Mouse (Mus musculus) CD8-positive naive resting alpha-beta T cell, adult 57 days (primary cell): ENCODE measurements around the gene Bcr. TPM values are rescaled to one million over a fixed set of nuclear protein-coding genes. Genes with fewer than 3 reads are reported as not detected.

ENCODE experiments used
- total RNA-seq: library from RNA; stranded (reverse); gene quantifications from one replicate; pipeline ENCODE4 v1.2.4, GENCODE M21; 2023

Bcr gene
- 20.5 TPM for total RNA-seq

DNA sequence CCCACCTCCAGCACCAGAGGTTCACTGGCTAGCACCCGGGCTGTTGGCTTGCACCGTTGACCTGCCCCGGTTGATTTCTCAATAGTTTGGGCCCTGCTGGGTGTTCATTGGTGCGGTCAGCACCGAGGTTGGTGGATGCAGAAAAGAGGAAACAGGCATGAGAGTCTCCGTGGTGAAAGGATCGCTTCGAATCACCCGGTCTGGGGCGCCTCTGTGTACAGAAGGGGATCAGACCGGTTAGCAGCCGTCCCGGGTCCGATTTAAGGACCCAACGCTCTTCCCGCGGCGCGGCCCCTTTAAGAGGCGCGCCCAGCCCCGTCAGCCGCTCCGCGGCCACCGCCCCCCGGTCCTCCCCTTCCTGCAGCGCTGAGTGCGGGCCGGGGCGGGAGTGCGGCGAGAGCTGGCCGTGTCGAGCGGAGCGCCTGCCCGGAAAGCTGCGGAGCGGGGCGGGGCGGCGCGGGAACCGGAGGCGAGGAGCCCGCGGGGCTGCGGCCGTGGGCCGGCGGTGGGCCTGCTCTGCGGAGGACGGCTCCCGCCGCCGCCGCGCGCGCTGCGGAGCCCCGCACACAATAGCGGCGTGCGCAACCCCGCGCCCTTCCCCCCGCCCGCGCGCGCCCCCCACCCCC is at the start of gene Bcr:
TSS of gene Bcr (plus strand) at position 376 of the 626 bp plus-strand sequence.

GRCm38 (mm10) chr10:75032395-75032794 is 28.0 kb upstream of the Bcr start, which contains the start of gene Rsph14:
Gene Rsph14 (minus strand): TSS chr10:75032586.

GRCm38 (mm10) chr10:75036883-75037379 is 23.5 kb upstream of the Bcr start, which contains the start of gene Rab36:
Gene Rab36 (plus strand): TSS chr10:75037058.

GRCm38 (mm10) chr10:75211807-75212645 is 151.6 kb downstream of the Bcr start, which contains the start of gene Specc1l:
Gene Specc1l (plus strand): TSS chr10:75212073.

Other genes starting within 250 kb of the Bcr start
- not detected for gene Gnaz, start 93.4 kb upstream of the Bcr start, total RNA-seq
- gene Rsph14, start 28.0 kb upstream of the Bcr start, total RNA-seq: not detected
- 0.52 TPM for gene Rab36, start 23.5 kb upstream of the Bcr start, total RNA-seq
- gene Specc1l, start 151.5 kb downstream of the Bcr start, total RNA-seq: 59.3 TPM